Mouse (Mus musculus) brain, embryonic 14.5 days (tissue): Measurements from ENCODE around the gene Htr2c.

Experiments used
- CTCF ChIP-seq: fragments of 200-500 bp; IDR thresholded peaks from 2 replicates; pipeline ENCODE4 v1.5.1; 2012; ENCODE audit warnings: inconsistent platforms, mild to moderate bottlenecking, moderate library complexity, borderline replicate concordance; ENCODE audit not compliant: insufficient read depth, insufficient read length; ENCODE audit errors: extremely low read depth
- POLR2A ChIP-seq: fragments of 200-500 bp; IDR thresholded peaks from 2 replicates; pipeline ENCODE4 v1.6.1; 2012; ENCODE audit warnings: mild to moderate bottlenecking, inconsistent platforms, borderline replicate concordance; ENCODE audit not compliant: poor library complexity, insufficient read depth, insufficient read length, severe bottlenecking; ENCODE audit errors: extremely low read depth

- TF ChIP-seq CTCF, result no peak
- no peak for TF ChIP-seq POLR2A
These were observed 255.2 kb downstream of the Htr2c start for GRCm38 (mm10) chrX:147217382-147218013.
